Mouse (Mus musculus): ENCODE results near the gene P2rx4.

DNA sequence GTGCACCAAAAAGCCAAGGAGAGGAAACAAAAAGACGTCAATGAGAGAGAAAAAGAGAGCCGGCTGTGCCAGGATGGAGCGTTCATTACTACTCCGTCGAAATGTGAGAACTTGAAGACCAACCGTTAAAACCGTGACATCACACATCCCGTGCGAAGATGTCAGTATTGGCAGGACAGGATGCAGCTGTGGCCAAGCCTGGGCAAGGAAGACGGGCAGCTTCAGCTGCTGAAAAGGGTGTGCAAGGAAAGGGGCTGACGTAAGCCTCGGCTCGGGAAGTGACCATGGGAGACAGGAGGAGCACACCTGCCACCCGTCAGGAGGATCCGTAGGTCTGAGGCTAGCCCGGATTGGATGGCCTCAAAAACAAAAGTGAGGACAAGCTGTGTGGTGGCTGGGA lies 47.1 kb downstream of the P2rx4 start:
- no peak for TF ChIP-seq CTCF (IDR thresholded peaks at IDR 0.05; ENCODE audit: low read depth)
- no peak for TF ChIP-seq EP300 (IDR thresholded peaks at IDR 0.05; ENCODE audit: low read depth)
